Mouse (Mus musculus): ENCODE data around the gene Elavl2. TPM values are rescaled to one million over a fixed set of nuclear protein-coding genes. Genes with fewer than 3 reads are reported as not detected.
A peak's percentile ranks its signal among the peaks of the same experiment; 100 is the strongest.

Elavl2 gene
- polyA plus RNA-seq (2016; fragmentation: Nextera tagmentation; extraction: Ambion mirVana) = 94.7 and 103 TPM in 2 replicates

- Histone ChIP-seq H3K4me2 (peak within 1 kb of the TSS; percentile 88), H3K9me3 (no peaks in the 10 kb centered on the region), H3K4me1 (peaks cover 14% of the 10 kb centered on the region), H3K27me3 (peaks cover 11% of the 10 kb centered on the region; the same call in 1 of the 2 replicates), H3K4me3 (replicated peaks) (peak within 1 kb of the TSS; percentile 46), H3K9ac (peak within 1 kb of the TSS; percentile 52), H3K36me3 (replicated peaks) (no peaks in the 10 kb centered on the region), H3K27ac (peak within 1 kb of the TSS; percentile 73)
- peak; percentile 53 for ATAC-seq (ENCODE audit: low FRiP score)
- 0% methylated on average over 28 of the region's 28 CpGs for WGBS
Measured at GRCm38 (mm10) chr4:91400423-91400822, at the start of gene Elavl2. Gene Elavl2 (minus strand): TSS chr4:91400785.

- no peak for ATAC-seq (ENCODE audit: low FRiP score)
- Histone ChIP-seq H3K4me2 (no peak overlapping the region), H3K4me1 (no peaks in the 10 kb centered on the region), H3K27me3 (no peaks in the 10 kb centered on the region), H3K27ac (no peak overlapping the region), H3K4me3 (replicated peaks) (no peak overlapping the region), H3K9me3 (no peaks in the 10 kb centered on the region), H3K9ac (no peak overlapping the region), H3K36me3 (replicated peaks) (no peaks in the 10 kb centered on the region)
- 19% methylated on average over 2 of the region's 2 CpGs for WGBS
Measured at GRCm38 (mm10) chr4:91447887-91448286, 47.3 kb upstream of the Elavl2 start.

DNA sequence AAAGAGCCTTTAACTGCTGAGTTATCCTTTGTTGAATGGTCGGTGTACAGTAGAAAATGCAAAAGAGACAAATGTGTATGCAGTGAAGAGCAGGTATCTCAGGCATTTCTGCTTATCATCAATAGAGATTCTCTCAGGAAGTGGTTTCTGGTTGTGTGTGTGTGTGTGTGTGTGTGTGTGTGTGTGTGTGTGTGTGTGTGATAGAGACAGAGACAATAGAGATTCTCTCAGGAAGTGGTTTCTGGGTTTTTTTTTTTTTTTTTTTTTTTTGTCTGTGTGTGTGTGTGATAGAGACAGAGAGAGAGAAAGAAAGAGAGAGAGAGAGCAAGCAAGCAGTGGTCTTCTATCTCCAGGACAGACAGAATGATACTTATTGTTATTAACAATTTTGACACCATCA, 15.0 kb upstream of the Elavl2 start:
- Histone ChIP-seq H3K27me3 (no peaks in the 10 kb centered on the region), H3K4me1 (no peaks in the 10 kb centered on the region), H3K36me3 (replicated peaks) (no peaks in the 10 kb centered on the region), H3K27ac (no peak overlapping the region), H3K9ac (no peak overlapping the region), H3K4me3 (replicated peaks) (no peak overlapping the region), H3K9me3 (no peaks in the 10 kb centered on the region), H3K4me2 (no peak overlapping the region)
- ATAC-seq (ENCODE audit: low FRiP score) = no peak
- WGBS = 89% methylated on average over 1 of the region's 1 CpGs

GRCm38 (mm10) chr4:91405047-91405446, 4.5 kb upstream of the Elavl2 start:
- Histone ChIP-seq H3K27me3 (peaks cover 11% of the 10 kb centered on the region; the same call in 1 of the 2 replicates), H3K4me2 (no peak overlapping the region), H3K9me3 (no peaks in the 10 kb centered on the region), H3K9ac (no peak overlapping the region), H3K36me3 (replicated peaks) (no peaks in the 10 kb centered on the region), H3K27ac (no peak overlapping the region), H3K4me3 (replicated peaks) (no peak overlapping the region), H3K4me1 (peaks cover 6% of the 10 kb centered on the region)
- ATAC-seq (ENCODE audit: low FRiP score) = no peak
- WGBS = 72% methylated on average over 3 of the region's 3 CpGs

GRCm38 (mm10) chr4:91399510-91400196, 932 bp downstream of the Elavl2 start:
- Histone ChIP-seq H3K4me3 (replicated peaks) (peak overlapping the region; percentile 46), H3K27me3 (peaks cover 11% of the 10 kb centered on the region; the same call in 1 of the 2 replicates), H3K9ac (peak overlapping the region; percentile 52), H3K9me3 (no peaks in the 10 kb centered on the region), H3K4me2 (peak overlapping the region; percentile 88), H3K4me1 (peaks cover 14% of the 10 kb centered on the region), H3K27ac (peak overlapping the region; percentile 73), H3K36me3 (replicated peaks) (no peaks in the 10 kb centered on the region)
- ATAC-seq (ENCODE audit: low FRiP score) = peak; percentile 88
- WGBS = under 1% methylated on average over 17 of the region's 17 CpGs

- Histone ChIP-seq H3K4me2 (no peak overlapping the region), H3K9ac (no peak overlapping the region), H3K4me1 (no peaks in the 10 kb centered on the region), H3K9me3 (no peaks in the 10 kb centered on the region), H3K4me3 (replicated peaks) (no peak overlapping the region), H3K36me3 (replicated peaks) (no peaks in the 10 kb centered on the region), H3K27me3 (no peaks in the 10 kb centered on the region), H3K27ac (no peak overlapping the region)
- ATAC-seq (ENCODE audit: low FRiP score) = no peak; the same call in 1 of the 2 replicates
- 65% methylated on average over 5 of the region's 5 CpGs for WGBS
Measured at GRCm38 (mm10) chr4:91391987-91392598, 8.5 kb downstream of the Elavl2 start.

DNA sequence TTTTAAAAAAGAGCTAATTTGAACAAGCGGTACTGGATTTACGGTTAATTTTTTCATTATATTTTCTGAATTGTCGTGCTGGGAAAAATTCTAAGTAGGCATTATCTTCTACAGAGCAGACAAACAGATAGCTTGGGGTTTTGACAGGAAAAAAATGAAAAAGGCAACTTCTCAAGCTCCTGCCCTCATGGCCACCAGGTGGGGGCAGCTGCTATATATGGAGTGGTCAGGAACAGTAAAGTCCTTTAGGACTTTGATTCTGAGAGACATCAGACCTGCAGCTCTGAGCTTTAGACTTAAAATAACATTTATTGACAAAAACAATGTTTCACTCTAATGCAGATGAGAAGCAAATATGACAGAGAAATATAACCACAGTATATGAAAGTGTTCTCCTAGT, 12.9 kb downstream of the Elavl2 start:
- ATAC-seq (ENCODE audit: low FRiP score) = no peak
- H3K9ac ChIP-seq = no peak overlapping the region
- 91% methylated on average over 3 of the region's 3 CpGs for WGBS
- no peaks in the 10 kb centered on the region for H3K36me3 ChIP-seq (replicated peaks)
- H3K4me1 ChIP-seq = no peaks in the 10 kb centered on the region
- no peaks in the 10 kb centered on the region for H3K9me3 ChIP-seq
- no peaks in the 10 kb centered on the region for H3K27me3 ChIP-seq
- no peak overlapping the region for H3K4me3 ChIP-seq (replicated peaks)
- H3K4me2 ChIP-seq = no peak overlapping the region
- H3K27ac ChIP-seq = no peak overlapping the region

DNA sequence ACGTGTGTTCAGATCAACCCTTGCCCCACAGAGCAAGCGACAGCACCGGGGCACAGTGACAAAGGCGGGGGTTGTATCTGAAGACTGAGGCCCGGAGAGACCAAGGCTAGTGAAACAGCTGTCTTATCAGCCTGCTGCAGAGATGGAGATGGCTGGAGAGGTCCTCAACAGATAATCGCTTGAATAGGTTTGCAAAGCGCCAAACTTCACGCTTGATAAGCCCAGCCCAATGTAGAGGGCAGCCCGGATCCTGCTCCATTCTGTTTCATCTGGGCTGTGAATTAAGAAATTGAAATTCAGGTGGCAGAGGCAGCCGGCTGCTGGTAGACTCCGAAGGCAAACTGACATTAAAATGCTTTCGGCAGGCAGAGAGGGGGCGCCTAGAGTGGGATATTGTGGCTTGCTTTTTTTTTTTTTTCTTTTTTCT, 19.4 kb downstream of the Elavl2 start:
- H3K27me3 ChIP-seq = peaks cover 14% of the 10 kb centered on the region; the same call in 1 of the 2 replicates
- whole genome bisulfite sequencing = under 1% methylated on average over 13 of the region's 13 CpGs
- H3K4me3 ChIP-seq (replicated peaks) = peak overlapping the region; percentile 37
- H3K9me3 ChIP-seq = no peaks in the 10 kb centered on the region
- H3K4me1 ChIP-seq = peaks cover 25% of the 10 kb centered on the region
- ATAC-seq (ENCODE audit: low FRiP score) = peak; percentile 21
- H3K27ac ChIP-seq = peak overlapping the region; percentile 56
- peak overlapping the region; percentile 71 for H3K4me2 ChIP-seq
- H3K9ac ChIP-seq = peak overlapping the region; percentile 45; the same call in 1 of the 2 replicates
- H3K36me3 ChIP-seq (replicated peaks) = no peaks in the 10 kb centered on the region

DNA sequence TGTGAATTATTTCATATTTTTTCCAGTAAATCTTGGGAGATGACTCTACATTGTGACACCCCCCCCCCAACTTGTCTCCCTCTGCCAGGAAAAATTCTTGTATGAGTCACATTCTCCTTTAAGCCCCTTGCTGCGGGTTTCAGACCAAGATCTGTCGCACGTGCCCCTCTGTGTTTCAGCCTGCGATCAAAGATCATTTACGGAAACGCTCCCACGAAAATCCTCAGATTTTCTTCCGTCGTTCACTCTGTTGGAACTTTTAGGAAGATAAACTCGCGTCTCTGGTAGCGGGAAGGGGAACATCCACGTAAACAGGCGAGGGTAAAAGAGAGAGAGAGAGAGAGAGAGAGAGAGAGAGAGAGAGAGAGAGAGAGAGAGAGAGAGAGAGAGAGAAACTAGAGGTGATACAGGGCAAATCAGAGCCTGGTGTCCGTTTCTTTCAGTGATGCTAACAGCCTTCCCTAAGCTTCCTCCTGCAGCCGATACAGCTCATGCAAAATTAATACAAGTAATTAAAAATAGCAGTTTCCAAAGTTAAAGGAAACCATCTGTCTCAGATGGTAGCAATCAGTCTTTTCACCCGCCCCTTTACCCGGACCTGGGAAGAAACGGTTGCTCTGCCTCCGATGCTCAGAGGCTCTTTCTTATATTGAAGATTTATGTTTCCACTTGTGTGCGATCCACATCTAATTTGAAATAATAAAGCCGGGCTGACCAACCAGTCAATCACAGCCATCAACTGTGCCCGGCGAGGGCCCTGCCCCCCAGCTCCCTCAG, 20.1 kb downstream of the Elavl2 start:
- Histone ChIP-seq H3K27me3 (peaks cover 14% of the 10 kb centered on the region; the same call in 1 of the 2 replicates), H3K9me3 (no peaks in the 10 kb centered on the region), H3K4me1 (peaks cover 25% of the 10 kb centered on the region), H3K27ac (peak overlapping the region; percentile 56), H3K36me3 (replicated peaks) (no peaks in the 10 kb centered on the region), H3K4me3 (replicated peaks) (peak overlapping the region; percentile 37), H3K4me2 (peak overlapping the region; percentile 71), H3K9ac (peak overlapping the region; percentile 45; the same call in 1 of the 2 replicates)
- WGBS = under 1% methylated on average over 24 of the region's 24 CpGs
- no peak for ATAC-seq (ENCODE audit: low FRiP score)

GRCm38 (mm10) chr4:91379559-91379958, 21.0 kb downstream of the Elavl2 start:
- ATAC-seq (ENCODE audit: low FRiP score) = no peak
- no peaks in the 10 kb centered on the region for H3K36me3 ChIP-seq (replicated peaks)
- H3K9me3 ChIP-seq = no peaks in the 10 kb centered on the region
- H3K4me3 ChIP-seq (replicated peaks) = no peak overlapping the region
- no peak overlapping the region for H3K27ac ChIP-seq
- peak overlapping the region; percentile 71 for H3K4me2 ChIP-seq
- H3K27me3 ChIP-seq = peaks cover 14% of the 10 kb centered on the region; the same call in 1 of the 2 replicates
- WGBS = under 1% methylated on average over 9 of the region's 9 CpGs
- H3K4me1 ChIP-seq = peaks cover 25% of the 10 kb centered on the region
- H3K9ac ChIP-seq = no peak overlapping the region

- peak overlapping the region; percentile 72 for H3K4me3 ChIP-seq (replicated peaks)
- H3K9me3 ChIP-seq = no peaks in the 10 kb centered on the region
- peak overlapping the region; percentile 78 for H3K9ac ChIP-seq
- peak overlapping the region; percentile 81 for H3K27ac ChIP-seq
- peaks cover 43% of the 10 kb centered on the region for H3K4me1 ChIP-seq
- no peaks in the 10 kb centered on the region for H3K36me3 ChIP-seq (replicated peaks)
- peak overlapping the region; percentile 98 for H3K4me2 ChIP-seq
- H3K27me3 ChIP-seq = peaks cover 27% of the 10 kb centered on the region
- WGBS = under 1% methylated on average over 28 of the region's 28 CpGs
- peak; percentile 93 for ATAC-seq (ENCODE audit: low FRiP score)
Measured at GRCm38 (mm10) chr4:91376317-91376910, 24.2 kb downstream of the Elavl2 start.

DNA sequence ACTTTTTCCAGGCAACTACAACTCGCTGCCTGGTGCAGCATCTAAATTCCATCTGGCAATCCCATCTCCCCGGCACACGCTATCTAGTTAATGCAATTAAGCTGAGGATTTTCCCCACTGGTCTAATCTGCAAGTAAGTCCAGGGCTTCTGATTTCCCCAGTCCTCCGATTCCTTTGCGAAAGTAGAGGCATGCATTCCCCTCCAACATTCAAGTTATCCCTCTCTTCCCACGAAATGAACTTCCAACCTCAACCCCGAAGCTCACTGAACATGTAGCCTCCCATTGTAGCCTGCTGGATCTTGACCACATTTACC, 25.3 kb downstream of the Elavl2 start:
- Histone ChIP-seq H3K4me2 (peak overlapping the region; percentile 98), H3K27me3 (peaks cover 21% of the 10 kb centered on the region), H3K4me3 (replicated peaks) (peak overlapping the region; percentile 72), H3K9ac (peak overlapping the region; percentile 78), H3K9me3 (no peaks in the 10 kb centered on the region), H3K36me3 (replicated peaks) (no peaks in the 10 kb centered on the region), H3K4me1 (peaks cover 42% of the 10 kb centered on the region), H3K27ac (peak overlapping the region; percentile 88)
- WGBS = under 1% methylated on average over 7 of the region's 7 CpGs
- no peak for ATAC-seq (ENCODE audit: low FRiP score)
